Mouse (Mus musculus) neural tube, embryonic 12.5 days (tissue): ENCODE results near the gene Ncor2. TPM values are rescaled to one million over a fixed set of nuclear protein-coding genes. Genes with fewer than 3 reads are reported as not detected.
A peak's percentile ranks its signal among the peaks of the same experiment; 100 is the strongest.
"Not testable (repeated sequence)": the region's sequence is repeated elsewhere in the genome, so short reads cannot be mapped to it uniquely, and the experiment has no call there.

Experiments used
- ATAC-seq: fragments of 200-750 bp; cut with Nextera tagmentation; 2 replicates; pipeline ENCODE4 v1.8.0; 2017; ENCODE audit warnings: low read depth, mild to moderate bottlenecking, moderate TSS enrichment, moderate library complexity; ENCODE audit not compliant: low FRiP score
- H3K27ac ChIP-seq: fragments of 300-500 bp; sonication (generic); 2 replicates; pipeline ENCODE4 v1.5.1; 2016
- H3K27me3 ChIP-seq: fragments of 300-500 bp; sonication (generic); replicated peaks from 2 replicates; pipeline ENCODE4 v1.6.1; 2016; ENCODE audit warnings: mild to moderate bottlenecking
- H3K36me3 ChIP-seq: fragments of 300-500 bp; sonication (generic); 2 replicates; pipeline ENCODE4 v1.6.1; 2016; ENCODE audit warnings: mild to moderate bottlenecking
- H3K4me1 ChIP-seq: fragments of 300-500 bp; sonication (generic); 2 replicates; pipeline ENCODE4 v1.6.1; 2016
- H3K4me2 ChIP-seq: fragments of 300-500 bp; sonication (generic); replicated peaks from 2 replicates; pipeline ENCODE4 v1.6.1; 2016; ENCODE audit warnings: mild to moderate bottlenecking
- H3K4me3 ChIP-seq: fragments of 300-500 bp; sonication (generic); 2 replicates; pipeline ENCODE4 v1.5.1; 2016
- H3K9ac ChIP-seq: fragments of 300-500 bp; sonication (generic); 2 replicates; pipeline ENCODE4 v1.6.1; 2016; ENCODE audit warnings: mild to moderate bottlenecking
- H3K9me3 ChIP-seq: fragments of 300-500 bp; sonication (generic); 2 replicates; pipeline ENCODE4 v1.6.1; 2016; ENCODE audit warnings: mild to moderate bottlenecking
- WGBS: fragments of 180-500 bp; shearing (Covaris S2); methylation state at CpG from one replicate; pipeline ENCODE4 v1.1.7; 2016; 5-methylcytosine and 5-hydroxymethylcytosine counted together
- polyA plus RNA-seq: library from polyadenylated mRNA; unstranded; fragments of >200 nt; fragmentation: Nextera tagmentation; extraction: Ambion mirVana; gene quantifications from 2 replicates; pipeline ENCODE4 v1.2.1, GENCODE M21; 2016

Gene Ncor2
- polyA plus RNA-seq, 1 experiment from 2014 or later = 36.9 TPM

- Histone ChIP-seq H3K4me3 (no peak overlapping the region), H3K27me3 (no peaks in the 10 kb centered on the region), H3K4me1 (peaks cover 16% of the 10 kb centered on the region), H3K4me2 (no peak overlapping the region), H3K27ac (no peak overlapping the region), H3K9ac (no peak overlapping the region; the same call in 1 of the 2 replicates), H3K36me3 (no peaks in the 10 kb centered on the region), H3K9me3 (no peaks in the 10 kb centered on the region)
- 86% methylated on average over 11 of the region's 11 CpGs for WGBS
- ATAC-seq = no peak
Observed at GRCm38 (mm10) chr5:125204199-125204815, 25.3 kb upstream of the Ncor2 start.

- Histone ChIP-seq H3K36me3 (no peaks in the 10 kb centered on the region), H3K27me3 (no peaks in the 10 kb centered on the region), H3K27ac (no peak overlapping the region), H3K4me2 (no peak overlapping the region), H3K9ac (no peak overlapping the region), H3K9me3 (no peaks in the 10 kb centered on the region), H3K4me1 (peaks cover 16% of the 10 kb centered on the region), H3K4me3 (no peak overlapping the region)
- 61% methylated on average over 11 of the region's 11 CpGs for WGBS
- ATAC-seq = no peak
Observed at GRCm38 (mm10) chr5:125203759-125204158, 24.7 kb upstream of the Ncor2 start.

- 14% methylated on average over 7 of the region's 7 CpGs for WGBS
- Histone ChIP-seq H3K9ac (no peak overlapping the region), H3K4me3 (no peak overlapping the region), H3K27me3 (no peaks in the 10 kb centered on the region), H3K36me3 (no peaks in the 10 kb centered on the region), H3K4me2 (peak overlapping the region; percentile 27; the same call in 1 of the 2 replicates), H3K4me1 (peaks cover 16% of the 10 kb centered on the region), H3K9me3 (no peaks in the 10 kb centered on the region), H3K27ac (0 out of 2 replicates have a peak overlapping the region, but pooled peaks have one; percentile 46)
- peak; percentile 90 for ATAC-seq
Observed at GRCm38 (mm10) chr5:125203099-125203498, 24.1 kb upstream of the Ncor2 start.

- H3K9me3 ChIP-seq = no peaks in the 10 kb centered on the region
- H3K4me1 ChIP-seq = peaks cover 16% of the 10 kb centered on the region
- H3K9ac ChIP-seq = no peak overlapping the region
- H3K36me3 ChIP-seq = no peaks in the 10 kb centered on the region
- no peak overlapping the region for H3K4me2 ChIP-seq
- ATAC-seq = no peak
- 90% methylated on average over 5 of the region's 5 CpGs for WGBS
- H3K27ac ChIP-seq = no peak overlapping the region
- no peak overlapping the region for H3K4me3 ChIP-seq
- H3K27me3 ChIP-seq = no peaks in the 10 kb centered on the region
Observed at GRCm38 (mm10) chr5:125202100-125202499, 23.1 kb upstream of the Ncor2 start.

- Histone ChIP-seq H3K4me1 (peaks cover 16% of the 10 kb centered on the region), H3K9me3 (no peaks in the 10 kb centered on the region), H3K27me3 (no peaks in the 10 kb centered on the region), H3K4me3 (no peak overlapping the region), H3K4me2 (no peak overlapping the region), H3K9ac (no peak overlapping the region), H3K27ac (no peak overlapping the region), H3K36me3 (no peaks in the 10 kb centered on the region)
- WGBS = 98% methylated on average over 6 of the region's 6 CpGs
- no peak for ATAC-seq
Observed at GRCm38 (mm10) chr5:125199086-125199485, 20.1 kb upstream of the Ncor2 start.

- H3K9me3 ChIP-seq = not testable (repeated sequence)
- 57% methylated on average over 2 of the region's 2 CpGs for WGBS
Observed at GRCm38 (mm10) chr5:125197325-125197724, 18.3 kb upstream of the Ncor2 start.

GRCm38 (mm10) chr5:125196054-125196453 lies 17.0 kb upstream of the Ncor2 start:
- Histone ChIP-seq H3K4me1 (no peaks in the 10 kb centered on the region; the same call in 1 of the 2 replicates), H3K4me3 (no peak overlapping the region), H3K9me3 (no peaks in the 10 kb centered on the region), H3K36me3 (no peaks in the 10 kb centered on the region), H3K27me3 (no peaks in the 10 kb centered on the region), H3K4me2 (no peak overlapping the region), H3K9ac (no peak overlapping the region), H3K27ac (no peak overlapping the region)
- no peak for ATAC-seq
- 85% methylated on average over 13 of the region's 13 CpGs for WGBS

More at GRCm38 (mm10) chr5:125197325-125197724, 18.3 kb upstream of the Ncor2 start:
- ATAC-seq, H3K4me3 ChIP-seq, H3K36me3 ChIP-seq, H3K27me3 ChIP-seq, H3K4me1 ChIP-seq, H3K9ac ChIP-seq, H3K27ac ChIP-seq, H3K4me2 ChIP-seq: not testable (repeated sequence)

- Histone ChIP-seq H3K9ac (no peak overlapping the region), H3K4me2 (no peak overlapping the region), H3K27me3 (no peaks in the 10 kb centered on the region), H3K36me3 (no peaks in the 10 kb centered on the region), H3K4me3 (no peak overlapping the region), H3K9me3 (no peaks in the 10 kb centered on the region), H3K4me1 (no peaks in the 10 kb centered on the region; the same call in 1 of the 2 replicates), H3K27ac (no peak overlapping the region)
- WGBS = 38% methylated on average over 3 of the region's 3 CpGs
- no peak for ATAC-seq
Observed at GRCm38 (mm10) chr5:125195142-125195541, 16.1 kb upstream of the Ncor2 start.

- Histone ChIP-seq H3K27ac (no peak overlapping the region), H3K27me3 (no peaks in the 10 kb centered on the region), H3K9me3 (no peaks in the 10 kb centered on the region), H3K4me3 (no peak overlapping the region), H3K9ac (no peak overlapping the region), H3K4me2 (no peak overlapping the region), H3K4me1 (peaks cover 2% of the 10 kb centered on the region), H3K36me3 (no peaks in the 10 kb centered on the region)
- WGBS = 71% methylated on average over 25 of the region's 25 CpGs
- ATAC-seq = no peak
Observed at GRCm38 (mm10) chr5:125193478-125194439, 14.7 kb upstream of the Ncor2 start.

GRCm38 (mm10) chr5:125191608-125192007 lies 12.6 kb upstream of the Ncor2 start:
- no peak overlapping the region for H3K9ac ChIP-seq
- H3K4me1 ChIP-seq = peaks cover 4% of the 10 kb centered on the region
- no peak overlapping the region for H3K4me2 ChIP-seq
- H3K36me3 ChIP-seq = no peaks in the 10 kb centered on the region
- ATAC-seq = no peak
- WGBS = 42% methylated on average over 9 of the region's 9 CpGs
- H3K27me3 ChIP-seq = no peaks in the 10 kb centered on the region
- no peak overlapping the region for H3K4me3 ChIP-seq
- no peaks in the 10 kb centered on the region; the same call in 1 of the 2 replicates for H3K9me3 ChIP-seq
- H3K27ac ChIP-seq = no peak overlapping the region

- no peak for ATAC-seq
- Histone ChIP-seq H3K9me3 (no peaks in the 10 kb centered on the region; the same call in 1 of the 2 replicates), H3K4me1 (peaks cover 6% of the 10 kb centered on the region), H3K9ac (no peak overlapping the region), H3K36me3 (no peaks in the 10 kb centered on the region), H3K27ac (no peak overlapping the region), H3K4me2 (no peak overlapping the region), H3K27me3 (no peaks in the 10 kb centered on the region), H3K4me3 (no peak overlapping the region)
- WGBS = 78% methylated on average over 7 of the region's 7 CpGs
Observed at GRCm38 (mm10) chr5:125190105-125190813, 11.2 kb upstream of the Ncor2 start.

- WGBS = 42% methylated on average over 11 of the region's 11 CpGs
- H3K9ac ChIP-seq = no peak overlapping the region
- ATAC-seq = no peak
- H3K4me3 ChIP-seq = no peak overlapping the region
- no peaks in the 10 kb centered on the region; the same call in 1 of the 2 replicates for H3K9me3 ChIP-seq
- no peak overlapping the region for H3K27ac ChIP-seq
- no peaks in the 10 kb centered on the region for H3K27me3 ChIP-seq
- no peak overlapping the region for H3K4me2 ChIP-seq
- peaks cover 12% of the 10 kb centered on the region for H3K4me1 ChIP-seq
- no peaks in the 10 kb centered on the region for H3K36me3 ChIP-seq
Observed at GRCm38 (mm10) chr5:125189625-125190024, 10.6 kb upstream of the Ncor2 start.
